Mouse (Mus musculus) right cerebral cortex, adult 18-20 months (tissue): ENCODE measurements at regions not wholly inside any gene's neighbourhood (a gene's known extent, or its start where the extent isn't known, plus 50 kb on each side); places are given as distances from the start of the nearest gene placed in this dataset.
"Not testable (repeated sequence)": the region's sequence is repeated elsewhere in the genome, so short reads cannot be mapped to it uniquely, and the experiment has no call there.

Experiments
- DNase-seq: peaks from one replicate; pipeline ENCODE4 v3.0.0; 2022; ENCODE audit warnings: mixed read lengths

GRCm38 (mm10) chr10:69045275-69045674 lies 106.0 kb upstream of the Rhobtb1 start:
- DNase-seq: no peak

GRCm38 (mm10) chr10:69046008-69046555 lies 105.2 kb upstream of the Rhobtb1 start:
- DNase-seq: no peak

GRCm38 (mm10) chr10:69078008-69078407 lies 73.2 kb upstream of the Rhobtb1 start:
- DNase-seq: no peak

- no peak for DNase-seq
Measured at GRCm38 (mm10) chr10:69086184-69086583, 65.0 kb upstream of the Rhobtb1 start.

GRCm38 (mm10) chr10:69091872-69092271 lies 59.4 kb upstream of the Rhobtb1 start:
- no peak for DNase-seq

- DNase-seq: no peak
Measured at GRCm38 (mm10) chr10:69100021-69100420, 51.2 kb upstream of the Rhobtb1 start.

GRCm38 (mm10) chr10:69100742-69101141 lies 50.5 kb upstream of the Rhobtb1 start:
- DNase-seq: not testable (repeated sequence)
